Mouse (Mus musculus) ES-E14 (cell line): ENCODE measurements around the gene Sirt1. TPM values are rescaled to one million over a fixed set of nuclear protein-coding genes. Genes with fewer than 3 reads are reported as not detected.
A peak's percentile ranks its signal among the peaks of the same experiment; 100 is the strongest.

ENCODE experiments used
- DNase-seq: peaks from one replicate; pipeline ENCODE4 v3.0.0-alpha.2; 2013; ENCODE audit warnings: low read depth, low spot score
- H3K27ac ChIP-seq: 2 replicates; pipeline ENCODE4 v1.5.1; 2012; ENCODE audit warnings: low read depth, mild to moderate bottlenecking, low read length, moderate library complexity, mixed read lengths; ENCODE audit not compliant: poor library complexity, insufficient read depth, severe bottlenecking
- H3K36me3 ChIP-seq: 2 replicates; pipeline ENCODE4 v1.6.1; 2012; ENCODE audit warnings: mild to moderate bottlenecking, low read length, moderate library complexity, mixed read lengths; ENCODE audit not compliant: control insufficient read depth, poor library complexity, insufficient read depth, severe bottlenecking
- H3K4me1 ChIP-seq, 2 experiments: fragments of 150-350 bp in 1 of 2; sonication (generic) in 1 of 2; 2 replicates each; pipeline ENCODE4 v1.6.1; 2012; ENCODE audit warnings: low read length in 2 of 2, mild to moderate bottlenecking in 1 of 2, mixed read lengths in 1 of 2; ENCODE audit not compliant: control insufficient read depth in 2 of 2, insufficient read depth in 2 of 2, poor library complexity in 1 of 2
- H3K4me3 ChIP-seq, 2 experiments: fragments of 150-350 bp in 1 of 2; sonication (generic) in 1 of 2; 2 replicates each; pipeline ENCODE4 v1.5.1; 2012; ENCODE audit warnings: low read length in 2 of 2, low read depth in 1 of 2, mild to moderate bottlenecking in 1 of 2, mixed read lengths in 1 of 2; ENCODE audit not compliant: insufficient read depth in 1 of 2, poor library complexity in 1 of 2, severe bottlenecking in 1 of 2
- H3K9ac ChIP-seq: 2 replicates; pipeline ENCODE4 v1.6.1; 2012; ENCODE audit warnings: low read depth, mild to moderate bottlenecking, low read length, mixed read lengths; ENCODE audit not compliant: poor library complexity, insufficient read depth, severe bottlenecking
- H3K9me3 ChIP-seq: fragments of 150-350 bp; sonication (generic); 2 replicates; pipeline ENCODE4 v1.6.1; 2012; ENCODE audit warnings: low read depth, mild to moderate bottlenecking, low read length; ENCODE audit not compliant: control insufficient read depth, insufficient read depth
- CHD2 ChIP-seq: IDR thresholded peaks from 2 replicates; pipeline ENCODE4 v1.6.1; 2014; ENCODE audit warnings: mild to moderate bottlenecking, low read depth, low read length, inconsistent platforms
- HCFC1 ChIP-seq: IDR thresholded peaks from 2 replicates; pipeline ENCODE4 v1.6.1; 2012; ENCODE audit warnings: low read length, inconsistent platforms, borderline replicate concordance; ENCODE audit not compliant: insufficient read depth
- MAFK ChIP-seq: IDR thresholded peaks from 2 replicates; pipeline ENCODE4 v1.6.1; 2014; ENCODE audit warnings: mild to moderate bottlenecking, low read depth, low read length, inconsistent platforms; ENCODE audit not compliant: insufficient read depth
- ZC3H11A ChIP-seq: IDR thresholded peaks from 2 replicates; pipeline ENCODE4 v1.6.1; 2012; ENCODE audit warnings: low read depth, mild to moderate bottlenecking, inconsistent platforms, low read length, borderline replicate concordance
- ZNF384 ChIP-seq: IDR thresholded peaks from 2 replicates; pipeline ENCODE4 v1.6.1; 2012; ENCODE audit warnings: low read depth, low read length, inconsistent platforms
- in situ Hi-C, 2 experiments: fragments of 600-800 bp; cut with MboI; formaldehyde crosslinking; loops; one replicate each; pipeline ENCODE4 v1.15.1; 2025; ENCODE audit warnings: low sequenced_read_pairs in 2 of 2, inconsistent platforms in 1 of 2; ENCODE audit not compliant: unreplicated experiment in 2 of 2
- total RNA-seq: library from RNA; depleted of rRNA; stranded (reverse); fragments of 300-350 nt; gene quantifications from 2 replicates; pipeline ENCODE4 v1.2.3, GENCODE M21; 2012

Gene Sirt1
- total RNA-seq, 1 experiment, result 34.5 TPM

- no peak overlapping the region for H3K27ac ChIP-seq
- peak overlapping the region; percentile 59 to 66 for H3K4me3 ChIP-seq
- no peak for TF ChIP-seq HCFC1
- TF ChIP-seq ZNF384, result no peak
- TF ChIP-seq ZC3H11A, result no peak
- TF ChIP-seq CHD2, result no peak
- no peak for TF ChIP-seq MAFK
- DNase-seq, result no peak
- H3K9me3 ChIP-seq, result no peaks in the 10 kb centered on the region
- H3K4me1 ChIP-seq, result peaks cover 0 to 12% of the 10 kb centered on the region in 2 experiments; a peak in 2 of 4 replicates
- in situ Hi-C loops, result no loop called here
- peak overlapping the region; percentile 58; the same call in 1 of the 2 replicates for H3K9ac ChIP-seq
- no peaks in the 10 kb centered on the region for H3K36me3 ChIP-seq
Measured at GRCm38 (mm10) chr10:63428243-63429022, 46.9 kb upstream of the Sirt1 start.

- H3K9me3 ChIP-seq, result no peaks in the 10 kb centered on the region
- no peak overlapping the region for H3K9ac ChIP-seq
- H3K27ac ChIP-seq, result no peak overlapping the region
- no peaks in the 10 kb centered on the region for H3K36me3 ChIP-seq
- in situ Hi-C loops, result no loop called here
- H3K4me1 ChIP-seq, result peaks cover 0 to 12% of the 10 kb centered on the region in 2 experiments; a peak in 2 of 4 replicates
- TF ChIP-seq ZNF384 (no peak), HCFC1 (no peak), ZC3H11A (no peak), CHD2 (no peak), MAFK (no peak)
- peak overlapping the region in 1 of 2 experiments; percentile 26; a peak in 1 of 4 replicates for H3K4me3 ChIP-seq
- DNase-seq, result no peak
Measured at GRCm38 (mm10) chr10:63427146-63427545, 45.6 kb upstream of the Sirt1 start.

GRCm38 (mm10) chr10:63424475-63424814, 42.9 kb upstream of the Sirt1 start:
- Histone ChIP-seq H3K9ac (no peak overlapping the region), H3K36me3 (no peaks in the 10 kb centered on the region), H3K9me3 (no peaks in the 10 kb centered on the region), H3K4me1 (peaks cover 0 to 11% of the 10 kb centered on the region in 2 experiments; a peak in 2 of 4 replicates), H3K4me3 (no peak overlapping the region), H3K27ac (no peak overlapping the region)
- in situ Hi-C loops, result no loop called here
- DNase-seq, result peak; percentile 52
- TF ChIP-seq ZNF384, result peak; percentile 90
- TF ChIP-seq HCFC1, result no peak

GRCm38 (mm10) chr10:63423591-63424474, 42.3 kb upstream of the Sirt1 start:
- peaks cover 0 to 11% of the 10 kb centered on the region in 2 experiments; a peak in 2 of 4 replicates for H3K4me1 ChIP-seq
- in situ Hi-C loops, result no loop called here
- TF ChIP-seq ZC3H11A (no peak), ZNF384 (no peak), CHD2 (no peak), HCFC1 (no peak), MAFK (no peak)
- no peaks in the 10 kb centered on the region for H3K36me3 ChIP-seq
- no peak for DNase-seq
- no peak overlapping the region for H3K4me3 ChIP-seq
- no peak overlapping the region for H3K9ac ChIP-seq
- H3K9me3 ChIP-seq, result no peaks in the 10 kb centered on the region
- H3K27ac ChIP-seq, result no peak overlapping the region
